Mouse (Mus musculus): Measurements from ENCODE around the gene Fsip2.

Gene Fsip2

GRCm38 (mm10) chr2:82943472-82943871, at the start of gene Fsip2:
Gene Fsip2, plus strand, starts transcription at chr2:82943634.
- DNase-seq (ENCODE audit: low spot score in 2 of 2) = peak in 1 of 2 experiments; percentile 10

DNA sequence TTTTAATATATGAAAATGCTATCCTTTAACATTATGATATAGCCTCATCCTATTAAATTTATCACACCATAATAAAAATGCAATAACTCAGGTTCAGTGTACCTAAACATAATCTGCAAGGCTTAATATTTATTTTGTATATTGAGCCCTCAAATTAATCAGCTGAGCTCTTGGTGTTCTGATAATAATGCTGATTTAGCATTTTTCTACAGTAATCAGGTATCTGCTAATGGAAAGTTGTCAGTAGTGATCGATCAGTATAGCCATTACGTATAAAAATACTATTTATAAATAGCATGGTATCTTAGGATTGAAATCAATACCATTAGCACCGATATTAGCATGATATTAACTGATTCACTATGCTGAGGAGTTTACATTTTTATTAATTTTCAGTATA, 20.0 kb downstream of the Fsip2 start:
- DNase-seq (ENCODE audit: low spot score in 2 of 2) = no peak

- DNase-seq (ENCODE audit: low spot score in 2 of 2) = no peak
These were observed 82.4 kb downstream of the Fsip2 start for GRCm38 (mm10) chr2:83025853-83026252.

- DNase-seq (ENCODE audit: low spot score in 2 of 2) = no peak
These were observed 109.7 kb downstream of the Fsip2 start for GRCm38 (mm10) chr2:83052914-83053690.
